In the genomic region with DNA sequence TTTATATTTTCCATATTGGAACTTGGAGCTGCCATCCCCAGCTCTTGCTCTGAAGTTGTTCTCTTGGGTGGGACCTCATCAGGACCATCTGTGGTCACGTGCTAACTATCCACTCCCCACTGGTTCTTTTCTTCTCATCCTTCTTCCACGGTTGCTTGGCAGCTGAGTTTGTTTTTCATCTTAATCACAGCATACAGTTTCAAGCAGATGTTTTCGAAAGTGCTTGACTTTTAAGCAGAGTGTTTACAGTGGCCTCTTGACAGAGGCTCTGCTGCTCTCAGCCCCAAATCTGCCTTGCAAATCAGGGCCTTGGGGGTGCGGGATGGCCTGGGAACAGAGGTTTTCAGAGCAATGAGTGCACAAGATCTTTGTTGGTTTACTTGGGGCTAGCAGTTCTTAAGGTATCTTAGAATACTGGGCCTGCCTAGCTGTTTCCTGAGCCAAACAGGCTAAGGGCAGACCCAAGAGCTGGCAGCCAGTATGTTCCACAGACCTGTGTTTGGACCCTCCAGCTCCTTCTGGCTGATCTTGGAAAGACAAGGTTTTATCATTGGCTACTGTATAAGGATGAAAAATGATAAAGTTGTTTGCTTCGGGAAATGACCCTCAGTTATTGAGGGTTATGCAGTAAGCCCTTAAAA, we compare ENCODE assay signal across 9 mouse cellular contexts.
DNase-seq lines count a peak whose midpoint lies in the region; ATAC-seq lines count a peak whose summit lies in the region.
"Had no signal": no experiment of that assay in that cellular context is flagged by ENCODE, and none has a peak within 500 bp of the region (broad histone marks: within the 10 kb centered on the region; RNA-seq: fewer than 3 reads in every experiment).

No protein-coding gene starts in this region.

- no peaks in the 10 kb centered on the region for H3K36me3 ChIP-seq in kidney, embryonic 16.5 days (ENCODE audit: insufficient read depth, low read length)
- H3K36me3 ChIP-seq in embryonic facial prominence, embryonic 11.5 days (replicated peaks; ENCODE audit: control insufficient read depth, insufficient read depth, low read depth, low read length) = no peaks in the 10 kb centered on the region
- no peaks in the 10 kb centered on the region for H3K36me3 ChIP-seq in heart, embryonic 14.5 days (ENCODE audit: control insufficient read depth, insufficient read depth, low read length)

- H3K4me1 ChIP-seq in kidney, embryonic 16.5 days (ENCODE audit: insufficient read depth, low read length) = no peaks in the 10 kb centered on the region
- no peaks in the 10 kb centered on the region for H3K4me1 ChIP-seq in embryonic facial prominence, embryonic 11.5 days (ENCODE audit: control insufficient read depth, insufficient read depth, low read length)
- peaks cover 18 to 23% of the 10 kb centered on the region in 2 experiments for H3K4me1 ChIP-seq in heart, embryonic 14.5 days (ENCODE audit: control insufficient read depth in 2 of 2, insufficient read depth in 2 of 2, low read length in 2 of 2)

- no peaks in the 10 kb centered on the region for H3K27me3 ChIP-seq in kidney, embryonic 16.5 days (ENCODE audit: insufficient read depth, low read length)
- no peaks in the 10 kb centered on the region for H3K27me3 ChIP-seq in embryonic facial prominence, embryonic 11.5 days (ENCODE audit: control insufficient read depth, insufficient read depth, low read length)
- no peaks in the 10 kb centered on the region for H3K27me3 ChIP-seq in heart, embryonic 14.5 days (ENCODE audit: control insufficient read depth, insufficient read depth, low read length)

- 33% methylated on average over 5 of the region's 5 CpGs for WGBS in kidney, embryonic 16.5 days
- WGBS in embryonic facial prominence, embryonic 11.5 days = 33% methylated on average over 5 of the region's 5 CpGs
- WGBS in heart, embryonic 14.5 days = 27% methylated on average over 5 of the region's 5 CpGs

- no peak overlapping the region for H3K9ac ChIP-seq in kidney, embryonic 16.5 days (replicated peaks; ENCODE audit: low read length)
- H3K9ac ChIP-seq in embryonic facial prominence, embryonic 11.5 days (replicated peaks; ENCODE audit: low read length) = no peak overlapping the region
- H3K9ac ChIP-seq in heart, embryonic 14.5 days (ENCODE audit: low read length) = no peak overlapping the region

- no peak overlapping the region for H3K27ac ChIP-seq in kidney, embryonic 16.5 days (ENCODE audit: low read length)
- H3K27ac ChIP-seq in embryonic facial prominence, embryonic 11.5 days (replicated peaks; ENCODE audit: low read depth, low read length) = no peak overlapping the region
- peak overlapping the region; percentile 61 to 64; a peak in 3 of 4 replicates for H3K27ac ChIP-seq in heart, embryonic 14.5 days (replicated peaks in 1 of 2; ENCODE audit: control insufficient read depth in 1 of 2, insufficient read depth in 1 of 2, low read depth in 2 of 2, low read length in 2 of 2)

- ATAC-seq in kidney, embryonic 16.5 days (ENCODE audit: low FRiP score, low TSS enrichment) = peak; percentile 54; the same call in 1 of the 2 replicates
- ATAC-seq in embryonic facial prominence, embryonic 11.5 days (replicated peaks; ENCODE audit: insufficient number of reproducible peaks, low FRiP score, low TSS enrichment, low read depth) = no peak; the same call in 1 of the 2 replicates
- ATAC-seq in heart, embryonic 14.5 days (ENCODE audit: insufficient number of reproducible peaks, insufficient read depth, low FRiP score, low read depth) = peak; percentile 35; the same call in 1 of the 2 replicates

- no peak overlapping the region for H3K4me3 ChIP-seq in kidney, embryonic 16.5 days (ENCODE audit: low read length)
- no peak overlapping the region for H3K4me3 ChIP-seq in embryonic facial prominence, embryonic 11.5 days (ENCODE audit: low read depth, low read length)
- no peak overlapping the region for H3K4me3 ChIP-seq in heart, embryonic 14.5 days (ENCODE audit: control insufficient read depth in 1 of 2, insufficient read depth in 1 of 2, low read depth in 1 of 2, low read length in 2 of 2)

- no peaks in the 10 kb centered on the region for H3K9me3 ChIP-seq in kidney, embryonic 16.5 days (ENCODE audit: low read length)
- H3K9me3 ChIP-seq in embryonic facial prominence, embryonic 11.5 days (replicated peaks; ENCODE audit: control insufficient read depth, low read length) = no peaks in the 10 kb centered on the region
- H3K9me3 ChIP-seq in heart, embryonic 14.5 days (ENCODE audit: control insufficient read depth, low read length) = no peaks in the 10 kb centered on the region

- no peak for DNase-seq in kidney, postnatal 36 days
- peak; percentile 27 for DNase-seq in embryonic facial prominence, embryonic 11.5 days (ENCODE audit: low spot score)
- DNase-seq in lung, postnatal 36 days = peak; percentile 87
- no peak for DNase-seq in testis, postnatal 14 days (ENCODE audit: low spot score)
- no peak for DNase-seq in thymus, postnatal 10 days (ENCODE audit: low spot score in 2 of 2)
- no peak for DNase-seq in cerebellum, adult 9-11 months
- DNase-seq: right cerebral cortex, postnatal 4 days had no signal

- H3K4me2 ChIP-seq in kidney, embryonic 16.5 days (replicated peaks; ENCODE audit: low read depth, low read length) = no peak overlapping the region
- H3K4me2 ChIP-seq in embryonic facial prominence, embryonic 11.5 days (ENCODE audit: low read depth, low read length) = no peak overlapping the region
- H3K4me2 ChIP-seq in heart, embryonic 14.5 days (ENCODE audit: low read length) = no peak overlapping the region

Comparison
In these comparisons a context has a peak if more than half of its experiments do, and no peak if none do; other contexts are left out.
1. H3K27ac ChIP-seq: peak in heart, embryonic 14.5 days (2 of 2); none in kidney, embryonic 16.5 days (single experiment) and embryonic facial prominence, embryonic 11.5 days (single experiment).
2. DNase-seq: peak in embryonic facial prominence, embryonic 11.5 days (single experiment) and lung, postnatal 36 days (single experiment); none in kidney, postnatal 36 days (0 of 2), testis, postnatal 14 days (single experiment), thymus, postnatal 10 days (0 of 2) and cerebellum, adult 9-11 months (single experiment).